Mouse (Mus musculus) frontal cortex, postnatal 36 days (tissue): ENCODE results near the gene Tmem144.
"Not testable (repeated sequence)": the region's sequence is repeated elsewhere in the genome, so short reads cannot be mapped to it uniquely, and the experiment has no call there.

Experiments used
- DNase-seq, 2 experiments: peaks; one replicate each; pipeline ENCODE4 v3.0.0; 2022; ENCODE audit warnings: low spot score in 2 of 2

Gene Tmem144

GRCm38 (mm10) chr3:79809180-79809567, 43.4 kb downstream of the Tmem144 start:
- peak; percentile 68 to 79 for DNase-seq

- no peak for DNase-seq
These were observed 43.9 kb downstream of the Tmem144 start for GRCm38 (mm10) chr3:79808530-79809179.

GRCm38 (mm10) chr3:79800761-79801160, 51.8 kb downstream of the Tmem144 start:
- not testable (repeated sequence) for DNase-seq

GRCm38 (mm10) chr3:79792307-79792706, 60.3 kb downstream of the Tmem144 start:
- no peak for DNase-seq

GRCm38 (mm10) chr3:79790324-79790723, 62.2 kb downstream of the Tmem144 start:
- DNase-seq = no peak

GRCm38 (mm10) chr3:79789554-79789953, 63.0 kb downstream of the Tmem144 start:
- no peak for DNase-seq

GRCm38 (mm10) chr3:79788959-79789358, 63.6 kb downstream of the Tmem144 start:
- DNase-seq = no peak

GRCm38 (mm10) chr3:79784362-79784736, 68.2 kb downstream of the Tmem144 start:
- DNase-seq = no peak

GRCm38 (mm10) chr3:79783630-79784361, 68.8 kb downstream of the Tmem144 start:
- no peak for DNase-seq

GRCm38 (mm10) chr3:79772701-79773100, 79.9 kb downstream of the Tmem144 start:
- DNase-seq = no peak
